Mouse (Mus musculus) cerebellum, postnatal 14 days (tissue): ENCODE data around the gene Vrk2.
A peak's percentile ranks its signal among the peaks of the same experiment; 100 is the strongest.

Experiments used
- DNase-seq, 2 experiments: peaks; one replicate each; pipeline ENCODE4 v3.0.0; 2021; ENCODE audit warnings: mixed read lengths in 2 of 2

Vrk2 gene

GRCm38 (mm10) chr11:26537816-26538215, 56.0 kb downstream of the Vrk2 start:
- no peak for DNase-seq

DNA sequence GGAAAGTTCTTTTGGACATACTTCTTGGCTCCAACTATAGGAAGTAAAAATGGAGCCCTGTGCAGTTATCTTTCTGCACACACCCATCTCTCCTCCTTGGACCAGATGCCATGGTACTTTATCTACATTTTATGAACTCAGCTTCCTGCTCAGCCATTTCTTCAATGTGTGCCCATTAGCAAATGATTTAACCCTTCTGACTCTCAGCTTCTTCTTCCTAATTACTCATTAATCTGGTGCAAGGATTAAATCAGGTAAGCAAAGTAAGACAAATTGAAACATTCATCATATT, 60.0 kb downstream of the Vrk2 start:
- no peak for DNase-seq

DNA sequence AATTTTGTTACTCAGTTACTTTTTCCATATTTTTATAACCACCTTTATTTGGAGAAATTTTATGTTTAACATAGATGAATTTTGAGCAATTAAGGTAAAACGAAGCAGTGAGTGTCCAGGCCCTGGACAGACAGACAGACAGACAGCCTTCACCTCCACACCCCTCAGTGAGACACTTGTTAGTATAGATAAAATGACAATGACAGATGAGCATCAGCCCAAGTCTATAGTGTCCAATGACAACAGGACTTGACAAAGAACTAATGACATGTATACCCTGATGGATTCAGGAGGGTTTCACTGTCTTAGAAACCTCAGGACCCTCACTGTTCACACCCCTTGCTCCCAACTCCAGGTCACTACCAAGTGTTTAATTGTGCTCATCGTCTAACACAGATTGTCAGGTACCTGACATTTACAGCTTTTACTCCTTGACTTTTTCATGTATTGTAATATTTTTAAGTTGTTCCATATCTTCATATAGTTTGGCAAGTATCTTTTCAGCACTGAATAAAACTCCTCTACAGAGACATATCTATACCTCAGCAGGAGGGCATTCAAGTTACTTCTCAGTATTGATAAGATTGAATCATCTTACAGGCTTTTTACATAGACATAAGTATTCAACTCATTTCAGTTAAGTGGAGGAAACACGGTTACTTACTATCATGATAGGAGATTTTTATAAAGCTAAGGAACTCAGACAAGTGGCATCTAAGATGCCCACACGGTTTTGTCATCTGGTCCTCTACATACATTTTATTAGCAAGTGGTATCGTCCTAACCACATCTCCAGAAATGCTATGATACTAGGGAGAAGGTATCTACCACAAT, 60.6 kb downstream of the Vrk2 start:
- DNase-seq, result no peak

DNA sequence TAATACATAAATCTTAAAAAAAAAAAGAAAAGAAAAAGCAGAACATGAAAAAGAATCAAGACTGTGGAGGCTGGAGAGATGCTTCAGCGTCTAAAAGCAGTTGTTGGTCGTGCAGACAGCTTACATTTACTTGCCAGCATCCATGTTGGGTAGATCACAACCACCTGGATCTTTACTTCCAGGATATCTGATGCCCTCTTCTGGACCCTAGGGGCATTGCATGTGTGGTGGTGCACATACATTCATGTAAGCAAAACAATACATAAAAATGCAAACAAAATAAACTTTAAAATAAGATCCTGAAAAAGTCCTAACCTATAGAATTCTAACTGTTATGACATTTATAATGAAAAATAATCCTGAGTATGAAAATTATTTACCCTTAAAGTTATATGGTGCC, 66.9 kb downstream of the Vrk2 start:
- peak in 1 of 2 experiments; percentile 7 for DNase-seq

DNA sequence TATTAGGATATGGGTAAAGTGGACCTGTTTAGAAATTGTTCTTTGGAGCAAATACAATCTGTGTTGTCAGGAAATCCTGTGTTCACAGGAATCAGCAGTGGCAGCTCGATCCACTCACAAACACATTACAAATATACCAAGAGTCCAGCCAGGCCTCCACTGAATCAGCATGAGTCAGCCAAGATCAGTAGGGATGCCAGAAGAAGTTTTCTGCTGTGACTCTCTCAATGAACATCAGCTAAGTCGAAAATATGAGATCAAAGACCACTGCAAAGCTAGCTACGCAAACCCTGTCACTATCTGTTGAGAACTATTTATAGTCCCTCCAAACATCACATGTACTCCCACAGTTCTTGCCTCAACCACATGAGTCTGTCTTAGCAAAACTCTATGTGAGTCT, 74.8 kb downstream of the Vrk2 start:
- no peak for DNase-seq

- no peak for DNase-seq
These were observed 77.7 kb downstream of the Vrk2 start for GRCm38 (mm10) chr11:26516086-26516485.

GRCm38 (mm10) chr11:26513683-26514082, 80.1 kb downstream of the Vrk2 start:
- peak in 1 of 2 experiments; percentile 2 for DNase-seq

DNA sequence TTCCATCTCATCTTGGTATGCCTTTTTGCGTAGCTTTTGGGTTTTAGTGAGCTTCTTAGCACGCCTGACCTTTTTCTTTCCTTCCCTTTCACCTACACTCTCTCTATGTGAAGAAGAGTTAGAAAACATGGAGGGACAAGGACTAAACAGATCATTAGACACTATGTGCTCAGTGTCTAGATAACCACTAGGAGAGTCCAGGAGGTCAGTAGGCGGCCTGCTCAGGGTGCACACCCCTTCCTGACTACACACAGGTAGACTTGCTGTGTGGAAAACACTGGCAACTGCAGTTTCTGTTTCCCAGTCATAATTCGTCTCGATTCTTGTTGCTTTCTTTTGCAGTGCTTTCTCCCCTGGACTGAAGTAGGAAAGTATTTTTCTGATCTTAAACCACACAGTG, 97.8 kb downstream of the Vrk2 start:
- no peak for DNase-seq

- DNase-seq, result peak; percentile 20 to 53
These were observed 103.9 kb downstream of the Vrk2 start for GRCm38 (mm10) chr11:26489761-26490466.

GRCm38 (mm10) chr11:26481691-26482242, 112.0 kb downstream of the Vrk2 start:
- DNase-seq, result no peak

DNA sequence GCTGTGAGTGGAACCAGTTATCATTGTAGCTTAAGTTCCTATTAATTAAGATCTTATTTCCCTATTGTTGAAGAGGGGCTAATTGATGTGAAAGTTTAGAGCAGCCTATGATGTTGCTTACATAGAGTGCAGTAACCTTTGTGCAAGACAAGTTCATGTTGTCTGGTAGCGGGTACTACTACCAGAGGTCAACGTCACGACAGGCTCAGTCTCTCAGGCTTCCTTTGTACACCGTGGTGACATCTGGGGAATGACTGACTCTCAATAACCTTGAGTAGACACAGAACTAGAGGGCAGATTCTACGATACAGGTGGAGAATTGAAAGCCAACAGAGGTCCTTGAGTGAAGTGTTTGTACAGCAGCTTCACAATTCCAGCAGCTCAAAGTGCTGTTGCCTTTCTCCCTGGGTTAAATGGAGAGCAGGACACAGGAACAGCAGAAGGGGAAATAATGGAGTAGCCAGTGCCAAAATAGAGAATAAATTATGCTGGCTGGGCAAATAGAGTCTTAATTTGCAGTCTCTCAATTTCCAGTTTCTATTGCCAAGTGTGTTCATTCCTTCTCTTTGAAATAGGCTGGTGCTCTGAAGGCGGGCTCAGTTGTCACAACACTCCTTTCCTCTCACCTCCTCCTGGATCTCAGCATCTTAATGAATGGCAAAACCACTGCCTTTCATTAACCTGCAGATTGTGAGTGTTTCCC, 116.6 kb downstream of the Vrk2 start:
- DNase-seq, result no peak

DNA sequence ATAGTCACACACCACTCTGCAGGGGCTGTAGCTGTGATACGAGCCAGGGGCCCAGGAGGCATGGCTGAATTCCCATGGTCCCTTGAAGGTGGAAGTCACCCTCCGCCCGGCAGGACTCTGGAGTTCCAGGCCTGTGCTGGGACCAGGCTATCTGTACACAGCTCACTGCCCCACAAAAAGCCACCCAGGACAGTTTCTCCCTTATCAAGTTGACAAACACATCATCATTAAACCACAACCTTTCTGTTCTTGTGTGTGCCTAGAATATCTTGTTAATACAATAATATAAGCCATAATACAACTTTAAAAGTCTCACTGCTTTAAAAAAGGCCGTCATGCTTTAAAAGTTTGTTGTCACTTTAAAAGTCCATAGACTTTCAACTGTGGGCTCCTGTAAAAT, 139.7 kb downstream of the Vrk2 start:
- DNase-seq, result no peak

- no peak for DNase-seq
These were observed 141.1 kb downstream of the Vrk2 start for GRCm38 (mm10) chr11:26452693-26453092.

- no peak for DNase-seq
These were observed 142.6 kb downstream of the Vrk2 start for GRCm38 (mm10) chr11:26451228-26451627.

DNA sequence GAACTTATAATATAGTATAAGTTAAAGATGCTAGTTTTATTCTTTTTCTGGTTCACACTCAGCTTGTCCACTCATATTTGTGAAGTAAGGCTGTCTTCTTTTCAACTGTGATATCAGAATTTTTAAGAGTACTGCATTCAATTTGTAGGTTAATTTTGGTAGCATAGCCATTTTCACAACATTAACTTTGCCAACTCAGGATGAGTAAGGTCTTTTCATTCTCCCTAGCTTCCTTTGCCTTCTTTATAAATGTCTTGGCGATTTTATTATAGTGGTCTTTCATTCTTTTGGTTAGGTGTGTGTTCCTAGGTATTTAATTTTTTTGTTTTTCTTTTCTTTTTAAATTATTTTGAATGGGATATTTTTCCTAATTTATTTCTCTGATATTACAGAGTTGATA, 143.2 kb downstream of the Vrk2 start:
- DNase-seq, result no peak

GRCm38 (mm10) chr11:26449789-26450188, 144.0 kb downstream of the Vrk2 start:
- DNase-seq, result no peak

DNA sequence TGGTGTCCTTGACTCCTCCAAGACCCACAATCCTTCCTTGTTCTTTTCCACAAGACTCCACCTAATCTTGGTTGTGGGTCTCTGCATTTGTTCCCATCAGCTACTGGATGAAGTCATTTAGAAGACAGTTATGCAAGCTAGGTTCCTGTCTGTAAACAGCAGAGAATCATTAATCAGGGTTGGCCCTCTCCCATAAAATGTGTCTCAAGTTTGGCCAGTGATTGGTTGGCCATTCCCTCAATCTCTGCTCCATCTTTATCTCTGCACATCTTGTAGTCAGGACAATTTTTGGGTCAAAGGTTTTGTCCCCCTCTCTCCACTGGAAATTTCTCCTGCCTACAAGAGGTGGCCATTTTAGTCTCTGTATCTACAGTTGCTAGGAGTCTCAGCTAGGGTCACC, 149.4 kb downstream of the Vrk2 start:
- DNase-seq, result no peak

DNA sequence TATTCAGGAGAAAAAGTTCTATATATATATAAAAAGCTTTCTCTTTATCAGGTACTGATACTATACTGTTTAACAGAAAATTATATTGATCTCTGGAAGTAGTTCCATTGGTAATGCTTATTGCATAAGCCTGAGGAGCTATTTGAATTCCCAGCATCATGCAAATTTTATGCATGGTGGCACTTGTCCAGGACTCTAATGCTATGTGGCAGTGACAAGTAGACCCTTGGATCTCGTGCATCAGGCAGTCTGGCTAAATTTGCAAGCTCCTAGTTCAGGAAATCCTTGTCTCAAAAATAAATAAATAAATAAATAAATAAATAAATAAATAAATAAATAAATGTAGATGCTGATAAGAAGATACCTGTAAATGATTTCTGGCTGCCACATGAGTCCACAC, 152.7 kb downstream of the Vrk2 start:
- no peak for DNase-seq

GRCm38 (mm10) chr11:26437818-26438217, 156.0 kb downstream of the Vrk2 start:
- peak; percentile 50 to 63 for DNase-seq

- DNase-seq, result peak; percentile 15 to 36
These were observed 159.6 kb downstream of the Vrk2 start for GRCm38 (mm10) chr11:26434229-26434628.

DNA sequence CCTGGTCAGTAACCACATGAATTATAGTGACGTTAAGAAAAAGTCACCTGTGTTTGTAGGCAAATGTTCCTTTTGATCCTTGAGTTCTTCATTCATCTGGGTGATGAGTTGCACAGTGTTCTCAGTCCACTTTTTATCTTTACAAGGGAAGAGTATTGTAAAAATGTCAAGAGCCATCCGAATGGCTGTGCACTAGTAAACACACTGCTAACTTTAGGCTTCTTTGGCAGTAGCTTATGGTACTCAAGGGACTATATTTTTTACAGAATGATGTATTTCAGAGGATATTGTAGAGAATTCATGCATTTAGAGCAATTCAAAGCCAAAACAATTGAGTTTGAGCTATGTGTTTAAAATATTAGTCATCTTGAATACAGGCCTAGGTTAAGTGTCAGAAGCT, 172.3 kb downstream of the Vrk2 start:
- DNase-seq, result no peak
